Mouse (Mus musculus): ENCODE measurements around the gene Olfr1158.
"Not testable (repeated sequence)": the region's sequence is repeated elsewhere in the genome, so short reads cannot be mapped to it uniquely, and the experiment has no call there.

Gene Olfr1158

DNA sequence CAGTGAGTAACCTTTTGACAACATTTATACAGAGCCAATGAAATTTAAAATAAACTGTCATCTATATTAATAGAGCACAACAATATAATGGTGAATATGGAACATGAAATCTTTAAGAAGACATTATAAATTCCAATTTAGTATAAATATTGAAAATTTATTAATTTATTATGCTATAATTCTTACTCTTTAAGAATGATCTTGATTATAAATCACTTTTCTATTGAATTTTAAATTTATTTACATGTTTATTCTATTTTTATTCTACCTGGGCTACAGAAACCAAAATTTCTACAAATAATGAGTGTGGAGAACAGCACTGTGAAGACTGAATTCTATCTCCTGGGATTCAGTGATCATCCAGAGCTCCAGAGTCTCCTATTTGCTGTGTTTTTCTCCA lies at the start of gene Olfr1158:
Gene Olfr1158, plus strand, starts transcription at position 301 of the 400 bp plus-strand sequence.
- no peak for DNase-seq (ENCODE audit: low spot score)

DNA sequence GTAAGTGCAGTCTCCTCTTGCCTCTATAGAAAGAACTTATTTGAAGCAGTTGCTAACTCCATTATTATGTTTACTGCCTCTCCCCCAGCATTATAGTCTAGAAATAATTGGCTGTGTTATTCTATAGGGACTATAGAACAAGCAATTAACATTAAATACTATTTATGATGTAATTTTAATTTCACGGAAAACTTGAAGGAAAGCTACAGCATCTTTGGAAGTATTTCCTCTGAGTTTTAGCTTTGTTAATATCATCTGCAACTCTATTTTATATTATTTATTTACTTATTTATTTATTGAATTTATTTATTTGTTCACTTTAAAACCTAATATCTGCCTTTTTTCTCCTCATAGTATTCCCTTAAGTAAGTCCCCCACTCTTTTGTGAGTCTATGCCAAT lies 44.9 kb upstream of the Olfr1158 start, which contains the start of gene Olfr1155:
Gene Olfr1155, minus strand, starts transcription at position 101 of the 400 bp plus-strand sequence.
- no peak for DNase-seq (ENCODE audit: low spot score)

DNA sequence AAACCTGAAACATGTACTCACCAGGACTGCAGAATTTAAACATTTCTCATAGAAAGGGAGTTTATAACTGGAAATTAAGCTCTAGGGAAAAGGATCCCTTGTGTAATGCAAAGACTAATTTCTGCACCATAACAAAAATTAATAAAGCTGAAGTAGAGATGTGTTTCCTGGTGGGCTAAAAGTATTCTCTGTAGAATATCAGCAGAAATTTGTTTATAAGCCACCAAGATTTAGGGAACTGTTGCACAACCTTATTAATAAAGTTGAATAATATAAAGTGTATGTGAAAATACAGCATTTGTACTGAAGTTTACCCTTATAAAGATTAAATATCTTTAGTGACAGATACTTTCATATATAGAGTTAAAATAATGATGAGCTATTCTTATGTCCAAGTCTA lies 36.9 kb upstream of the Olfr1158 start, which contains the start of gene Olfr1156:
Gene Olfr1156, minus strand, starts transcription at position 101 of the 400 bp plus-strand sequence.
- no peak for DNase-seq (ENCODE audit: low spot score)

DNA sequence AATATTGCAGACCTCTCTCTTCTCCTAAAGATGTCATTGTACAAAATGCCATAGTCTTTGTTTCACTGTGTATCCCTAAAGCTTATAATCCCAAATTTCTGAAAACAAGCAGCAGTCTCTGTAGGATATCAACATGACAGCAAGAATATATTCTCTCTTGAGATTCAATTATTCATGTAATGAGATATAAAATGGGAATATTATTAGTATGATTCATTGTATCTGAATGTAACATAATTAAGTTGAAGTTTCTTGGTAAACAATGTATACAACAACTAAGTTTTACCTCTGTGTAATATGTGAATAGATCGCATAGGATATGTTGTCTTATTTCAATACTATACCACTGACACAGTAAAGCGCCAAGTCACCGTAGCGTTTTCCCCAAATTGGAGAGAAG lies 21.7 kb upstream of the Olfr1158 start, which contains the start of gene Olfr1157:
Gene Olfr1157, minus strand, starts transcription at position 101 of the 400 bp plus-strand sequence.
- no peak for DNase-seq (ENCODE audit: low spot score)

DNA sequence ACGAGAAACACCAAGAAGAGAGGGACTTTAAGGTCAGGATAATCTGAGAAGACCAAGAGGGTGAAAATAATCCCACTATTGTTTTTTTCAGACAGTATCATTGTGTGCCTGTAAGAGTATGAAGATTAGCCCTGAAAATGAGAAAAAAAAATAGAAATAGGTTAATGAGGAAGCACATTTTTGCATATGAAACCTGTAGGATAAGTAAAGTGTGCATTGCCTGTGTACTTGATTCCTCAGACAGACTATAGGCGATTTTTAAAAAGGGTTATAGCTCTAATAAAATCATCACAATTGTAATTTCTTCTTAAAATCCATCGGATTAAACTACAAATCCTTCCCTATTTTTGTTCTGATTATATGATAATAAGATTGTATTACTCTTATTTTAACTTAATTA lies 15.3 kb upstream of the Olfr1158 start, which contains the start of gene Olfr74:
Gene Olfr74, minus strand, starts transcription at position 101 of the 400 bp plus-strand sequence.
- no peak for DNase-seq (ENCODE audit: low spot score)

DNA sequence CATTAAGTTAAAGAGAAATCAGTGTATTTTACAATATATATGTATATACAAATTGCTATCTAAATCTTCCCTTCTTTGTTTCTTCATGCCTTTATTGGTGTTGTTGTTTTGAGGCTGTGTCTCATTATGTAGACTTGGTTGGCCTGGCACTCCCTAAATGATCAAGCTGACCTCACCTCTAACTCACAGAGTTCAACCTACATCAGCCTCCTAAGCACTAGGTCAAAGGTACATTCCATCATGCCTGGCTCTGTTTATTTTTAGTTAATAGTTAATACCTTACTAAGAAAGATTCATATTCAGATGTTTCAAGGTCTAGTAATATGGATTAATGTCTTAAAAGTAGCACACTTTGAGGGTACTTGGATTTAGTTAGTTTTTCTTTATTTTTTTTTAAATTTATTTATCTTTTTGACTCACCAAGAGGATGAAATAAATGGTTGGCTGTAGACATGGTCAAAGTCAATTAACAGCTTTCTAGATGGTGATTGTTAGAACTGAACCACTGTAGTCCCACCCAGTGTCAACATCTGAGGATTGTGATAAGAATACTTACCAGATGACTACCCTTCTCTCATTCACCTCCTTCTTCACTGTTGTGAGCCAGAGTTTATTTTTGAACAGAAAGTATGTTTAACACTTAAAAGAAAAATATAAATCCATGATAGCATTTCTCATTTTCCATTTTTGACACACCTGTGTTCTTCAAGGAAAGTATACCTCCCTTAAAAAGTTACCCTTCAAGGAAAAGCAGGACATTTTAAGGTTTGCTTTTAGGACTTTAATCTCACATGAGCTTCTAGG lies 17.8 kb downstream of the Olfr1158 start, which contains the start of gene Olfr1160:
Gene Olfr1160, minus strand, starts transcription at position 754 of the 804 bp plus-strand sequence.
- no peak for DNase-seq (ENCODE audit: low spot score)

DNA sequence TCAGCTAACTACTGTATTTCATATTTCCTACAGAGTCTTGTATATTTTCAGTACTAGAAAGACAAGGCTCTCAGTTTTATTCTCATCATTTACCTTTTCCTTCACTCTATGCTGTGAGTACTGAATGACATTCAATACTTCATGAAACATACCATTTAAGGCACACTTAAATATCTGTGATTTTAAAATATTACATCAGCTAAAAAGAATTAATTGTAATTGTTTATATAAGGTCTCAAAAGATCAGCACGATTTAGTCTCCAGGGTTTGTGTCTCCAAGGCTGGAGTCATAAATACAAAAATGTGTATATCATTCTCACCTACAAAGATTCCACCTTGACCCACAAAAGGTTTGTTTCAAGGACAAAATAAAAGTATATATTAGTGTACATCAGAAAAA lies 32.6 kb downstream of the Olfr1158 start, which contains the start of gene Olfr1161:
Gene Olfr1161, plus strand, starts transcription at position 301 of the 400 bp plus-strand sequence.
- not testable (repeated sequence) for DNase-seq (ENCODE audit: low spot score)

DNA sequence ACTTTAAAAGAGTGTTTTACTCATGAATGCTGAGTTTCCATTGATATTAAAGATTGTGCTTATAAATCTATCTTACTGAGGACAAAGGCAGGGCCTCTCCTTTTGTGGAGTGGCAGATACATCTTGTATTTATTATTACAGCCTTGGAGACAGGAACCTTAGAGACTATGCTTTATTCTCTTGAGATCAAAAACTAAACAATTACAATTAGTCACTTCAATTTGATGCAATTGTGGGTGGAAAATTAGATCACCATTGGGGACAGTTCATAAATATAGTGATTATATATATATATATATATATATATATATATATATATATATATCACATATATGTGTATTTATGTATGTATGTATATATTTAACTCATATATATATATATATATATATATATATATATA lies 47.7 kb downstream of the Olfr1158 start, which contains the start of gene Olfr73:
Gene Olfr73, minus strand, starts transcription at position 101 of the 400 bp plus-strand sequence.
- no peak for DNase-seq (ENCODE audit: low spot score)

Measured in urinary bladder, postnatal 14 days (tissue).